Mouse (Mus musculus) gastrocnemius, postnatal 36 days (tissue): ENCODE data around the gene Rpl9-ps6. TPM values are rescaled to one million over a fixed set of nuclear protein-coding genes. Genes with fewer than 3 reads are reported as not detected.

Experiments used
- DNase-seq, 2 experiments: peaks; one replicate each; pipeline ENCODE4 v3.0.0; 2022
- intact Hi-C: fragments of 180-260 bp; cut with DNase I; formaldehyde crosslinking; loops from one replicate; pipeline ENCODE4 v1.15.1; 2025
- long read RNA-seq, 2 experiments: library from polyadenylated mRNA; stranded (forward); transcript quantifications; one replicate each; pipeline ENCODE4 v2.0.0; 2021
- total RNA-seq, 2 experiments: library from RNA; stranded (reverse); gene quantifications; 2 replicates each; pipeline ENCODE4 v1.2.3; 2021

Rpl9-ps6 gene
- 10 to 100 TPM; 25.7 to 26.5 TPM for total RNA-seq
- long read RNA-seq, experiment 1, transcript Rpl9-ps6-201 (1 exons, 714 nt) = major isoform, 40 of 40 reads
- long read RNA-seq, experiment 1, partial matches to known transcripts = 0 of 40 reads
- long read RNA-seq, experiment 1, other reads (novel, unspliced or antisense) = 0 of 40 reads
- long read RNA-seq, experiment 2, transcript Rpl9-ps6-201 (1 exons, 714 nt) = major isoform, 50 of 50 reads
- long read RNA-seq, experiment 2, partial matches to known transcripts = 0 of 50 reads
- long read RNA-seq, experiment 2, other reads (novel, unspliced or antisense) = 0 of 50 reads

DNA sequence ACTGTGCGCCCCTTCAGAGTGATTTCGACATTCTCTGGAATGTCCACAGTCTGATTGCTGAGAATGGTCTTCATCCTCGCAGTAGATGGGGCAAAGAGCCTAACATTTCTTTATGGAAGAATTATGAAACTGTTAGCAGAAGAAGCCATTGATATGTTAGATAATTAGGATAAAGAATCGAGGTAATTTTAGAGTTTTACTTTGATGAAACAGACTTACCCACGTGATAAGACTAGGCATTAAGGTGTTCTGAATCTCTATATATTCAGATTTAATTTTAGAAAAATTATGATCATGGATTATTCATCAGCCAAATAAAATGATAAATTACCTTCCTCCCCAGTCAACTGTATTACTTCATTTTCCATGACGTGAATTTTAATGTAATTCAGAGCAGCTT, at the start of gene Rpl9-ps6:
Rpl9-ps6 (minus strand) TSS at position 101 of the 400 bp plus-strand sequence.
- intact Hi-C loops = no loop called here
- no peak for DNase-seq

DNA sequence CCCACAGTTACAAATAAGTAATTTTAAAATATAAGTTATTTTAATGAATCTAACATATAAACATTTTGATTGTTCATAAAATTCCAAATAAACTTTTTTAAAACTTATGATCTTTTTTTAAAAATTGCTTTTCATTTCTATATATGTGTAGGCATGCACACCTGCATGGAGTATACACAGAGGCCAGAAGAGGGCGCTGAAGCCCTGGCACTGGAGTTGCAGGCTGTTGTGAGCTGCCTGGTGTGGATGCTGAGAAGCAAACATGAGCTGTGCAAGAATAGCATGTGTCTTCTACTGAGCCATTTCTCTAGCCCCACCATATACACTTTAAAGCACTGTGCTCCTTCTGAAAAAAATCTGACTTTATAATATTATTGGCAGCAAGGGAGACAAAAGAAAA, 46.1 kb upstream of the Rpl9-ps6 start:
- no peak for DNase-seq
- intact Hi-C loops = no loop called here

DNA sequence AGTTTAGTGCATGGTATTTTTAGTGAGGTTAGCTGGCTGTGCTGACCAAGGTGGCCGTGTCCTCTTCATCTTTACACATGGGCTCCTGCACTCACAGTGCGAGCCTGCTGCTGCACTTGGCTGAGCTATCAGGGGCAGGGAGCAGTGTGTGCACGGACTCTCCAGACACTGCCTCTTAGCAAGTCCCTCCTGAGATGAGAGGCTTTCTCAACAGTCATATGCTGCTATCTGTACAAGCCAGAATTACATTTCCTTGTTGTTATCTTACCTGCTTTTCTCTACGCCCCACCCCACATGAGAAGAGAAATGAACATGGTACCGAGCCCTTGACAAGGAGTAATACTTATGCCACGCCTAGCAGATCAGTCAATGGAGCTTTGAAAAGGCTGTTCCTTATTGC, 44.6 kb upstream of the Rpl9-ps6 start:
- DNase-seq = no peak
- intact Hi-C loops = no loop called here

DNA sequence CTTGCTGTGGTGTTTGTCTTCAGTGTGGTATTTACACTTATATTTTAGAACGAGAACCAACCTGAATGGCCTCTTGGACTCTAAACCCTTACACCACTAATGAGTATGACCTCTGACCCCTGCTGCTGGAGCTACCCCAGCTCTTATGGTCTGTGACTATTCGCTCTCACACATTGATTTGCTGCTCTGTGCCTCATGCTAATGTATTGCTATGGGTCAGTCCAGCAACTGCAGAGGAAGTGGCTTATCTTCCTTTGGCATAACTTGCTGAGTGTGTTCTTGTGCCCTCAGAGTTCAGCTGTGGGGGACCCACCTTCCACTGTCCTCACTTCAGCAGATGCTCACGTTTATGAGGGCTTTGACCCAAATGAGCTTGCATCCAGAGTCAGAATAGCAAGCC, 43.9 kb upstream of the Rpl9-ps6 start:
- no peak for DNase-seq
- intact Hi-C loops = no loop called here

DNA sequence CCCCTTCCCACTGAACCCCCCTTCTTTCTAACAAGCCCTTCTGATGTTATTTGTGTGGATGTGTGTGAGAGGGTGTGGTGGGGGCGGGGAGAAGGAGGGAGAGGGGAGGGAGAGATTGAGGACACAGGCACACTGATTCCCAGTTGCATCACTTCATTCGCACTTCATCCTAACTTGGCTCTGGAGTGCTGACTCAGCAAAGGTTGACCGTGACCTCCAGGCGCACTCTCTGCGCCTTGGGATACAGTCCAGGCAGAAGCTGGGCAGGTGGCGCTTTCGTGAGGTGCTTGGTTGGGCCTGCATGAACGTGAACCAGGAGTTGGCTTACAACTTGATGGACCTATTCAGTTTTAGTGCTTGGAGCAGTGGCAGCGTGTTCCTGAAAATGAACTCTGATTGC, 41.1 kb upstream of the Rpl9-ps6 start:
- DNase-seq = no peak
- intact Hi-C loops = loop anchor here (5.0 kb wide), 1 partner anchor 185 kb away; no protein-coding TSS in a partner anchor

DNA sequence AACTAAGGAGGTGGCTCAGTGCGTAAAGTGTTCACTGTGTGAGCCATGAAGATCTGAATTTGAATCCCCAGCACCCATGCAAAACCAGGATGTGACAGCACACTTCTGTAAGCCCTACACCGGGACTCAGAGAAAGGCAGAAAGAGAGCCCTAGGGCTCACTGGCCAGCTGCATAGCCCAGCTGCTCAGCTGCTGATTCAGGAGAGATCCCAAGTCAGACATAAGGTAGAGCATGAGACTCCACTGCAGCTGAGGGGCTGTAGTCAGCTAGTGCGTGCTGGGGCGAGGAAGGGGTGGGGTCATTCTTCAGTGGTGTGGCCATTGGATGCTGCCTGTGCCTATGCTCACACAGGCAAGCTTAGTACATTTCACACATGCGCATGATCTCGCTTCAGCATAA, 40.7 kb upstream of the Rpl9-ps6 start:
- intact Hi-C loops = loop anchor here (5.0 kb wide), 1 partner anchor 185 kb away; no protein-coding TSS in a partner anchor
- DNase-seq = no peak

DNA sequence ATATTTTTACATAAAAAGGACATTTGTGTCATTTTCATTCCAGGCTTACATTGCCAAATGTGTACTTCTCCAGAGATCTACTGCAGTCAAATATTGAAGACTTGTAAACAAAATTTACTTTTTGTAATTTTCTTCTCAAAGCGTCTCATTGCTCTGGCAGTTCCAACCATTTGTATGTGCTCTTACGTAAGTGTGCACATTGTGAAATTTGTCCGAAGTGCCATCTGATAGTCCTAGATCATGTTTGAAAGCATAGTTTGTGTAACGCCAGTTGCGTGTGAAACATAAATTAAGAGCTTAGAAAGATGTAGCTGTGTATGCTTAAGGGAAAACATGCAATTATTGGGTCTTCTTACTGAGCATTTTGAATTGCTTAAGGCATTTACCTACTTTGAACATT, 40.1 kb upstream of the Rpl9-ps6 start:
- intact Hi-C loops = loop anchor here (5.0 kb wide), 1 partner anchor 186 kb away; no protein-coding TSS in a partner anchor
- DNase-seq = no peak

DNA sequence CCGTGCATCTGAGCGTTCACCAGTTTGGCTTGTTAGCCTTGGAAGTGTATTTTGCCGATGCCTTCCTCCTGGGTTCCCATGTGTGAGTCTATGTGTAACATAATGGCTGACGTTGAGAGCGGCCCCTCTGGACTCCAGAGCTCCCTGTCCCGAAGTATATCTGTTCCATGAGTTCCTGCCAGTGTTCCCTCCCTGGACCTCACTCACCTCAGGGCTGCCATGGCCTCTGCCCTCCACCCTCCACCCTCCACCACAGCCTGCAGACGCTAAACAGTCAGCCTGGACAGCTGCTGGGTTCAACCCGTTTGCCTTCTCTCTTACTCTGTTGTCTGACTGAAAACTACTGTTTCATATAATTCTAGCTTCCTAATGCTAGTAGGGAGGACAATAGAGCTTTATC, 39.7 kb upstream of the Rpl9-ps6 start:
- DNase-seq = no peak
- intact Hi-C loops = loop anchor here (5.0 kb wide), 1 partner anchor 186 kb away; no protein-coding TSS in a partner anchor

DNA sequence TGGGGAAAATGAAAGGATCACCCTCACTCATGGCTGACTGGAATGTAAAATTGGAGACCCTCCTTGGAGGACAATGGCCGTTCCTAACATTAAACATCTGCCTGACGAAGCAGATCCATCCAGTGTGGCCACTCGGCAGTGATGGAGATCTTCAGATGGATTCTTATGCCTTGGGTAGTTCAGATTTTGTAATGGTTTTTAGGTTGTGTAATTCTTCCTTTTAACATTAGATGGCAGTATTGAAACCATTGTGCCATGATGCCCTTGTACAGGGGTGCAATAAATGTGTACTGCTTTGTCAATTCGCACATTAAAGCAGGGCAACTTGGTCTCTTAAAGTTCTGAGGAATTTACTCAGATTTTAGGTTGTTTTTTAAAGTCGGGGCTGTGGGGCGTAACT, 35.0 kb upstream of the Rpl9-ps6 start:
- no peak for DNase-seq
- intact Hi-C loops = no loop called here

DNA sequence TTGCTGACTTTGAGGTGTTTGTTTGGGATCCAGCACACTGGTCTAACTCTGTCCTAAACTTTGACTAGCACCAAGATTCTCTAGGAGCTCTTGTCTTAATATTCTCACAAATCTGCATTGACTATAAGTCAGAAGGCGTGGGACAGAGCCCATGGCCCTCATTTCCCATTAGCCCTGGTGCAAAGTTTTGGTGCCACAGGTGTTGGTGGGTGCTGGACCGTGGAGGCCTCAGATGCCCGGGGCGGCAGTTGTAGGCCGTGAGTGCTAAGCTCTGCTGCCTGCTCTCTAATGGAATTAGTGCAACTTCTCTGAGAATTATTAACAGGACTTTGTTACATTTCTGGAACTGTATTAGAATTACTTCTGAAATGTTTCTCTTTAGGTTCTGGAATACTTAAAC, 31.6 kb upstream of the Rpl9-ps6 start:
- DNase-seq = no peak
- intact Hi-C loops = no loop called here

DNA sequence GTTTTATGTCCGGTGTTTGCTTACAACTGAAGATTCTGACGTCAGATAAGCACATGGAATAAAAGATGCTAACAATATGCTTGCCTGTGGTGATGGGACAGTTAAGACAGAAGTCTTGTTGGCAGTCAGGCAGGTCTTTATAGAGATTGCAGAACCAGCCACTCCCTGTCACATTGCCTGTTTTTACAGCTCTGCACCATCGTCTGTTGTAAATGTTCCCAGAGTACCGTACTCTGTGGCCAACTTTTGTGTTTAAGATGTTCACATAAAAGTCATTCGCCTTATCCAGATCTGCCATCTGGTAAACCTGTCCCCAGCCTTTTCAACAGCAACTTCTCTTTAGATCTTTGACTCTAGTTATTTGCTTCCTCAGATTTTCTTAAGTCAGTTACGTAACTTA, 31.0 kb upstream of the Rpl9-ps6 start:
- intact Hi-C loops = no loop called here

DNA sequence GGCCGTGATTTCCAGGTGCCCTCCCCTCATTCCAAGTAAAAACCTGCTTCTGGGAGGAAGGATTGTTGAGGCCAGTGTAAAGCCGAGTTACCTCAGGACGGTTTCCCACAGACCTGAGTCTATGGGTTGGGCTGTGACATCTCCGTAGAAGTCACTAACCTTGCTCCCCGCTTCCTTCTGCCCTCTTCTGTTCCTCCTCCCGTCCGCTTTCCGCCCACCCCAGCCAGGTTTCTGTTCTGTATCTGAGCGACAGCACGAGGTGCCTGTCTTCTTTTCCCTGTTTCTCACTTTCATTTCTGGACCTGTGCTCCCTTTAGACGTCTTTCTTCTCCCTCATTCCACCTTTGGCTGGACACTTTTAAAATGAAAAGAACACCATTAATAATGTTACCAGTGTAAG, 28.7 kb upstream of the Rpl9-ps6 start:
- DNase-seq = no peak
- intact Hi-C loops = no loop called here

More for the DNA sequence above, 31.0 kb upstream of the Rpl9-ps6 start:
- no peak for DNase-seq

DNA sequence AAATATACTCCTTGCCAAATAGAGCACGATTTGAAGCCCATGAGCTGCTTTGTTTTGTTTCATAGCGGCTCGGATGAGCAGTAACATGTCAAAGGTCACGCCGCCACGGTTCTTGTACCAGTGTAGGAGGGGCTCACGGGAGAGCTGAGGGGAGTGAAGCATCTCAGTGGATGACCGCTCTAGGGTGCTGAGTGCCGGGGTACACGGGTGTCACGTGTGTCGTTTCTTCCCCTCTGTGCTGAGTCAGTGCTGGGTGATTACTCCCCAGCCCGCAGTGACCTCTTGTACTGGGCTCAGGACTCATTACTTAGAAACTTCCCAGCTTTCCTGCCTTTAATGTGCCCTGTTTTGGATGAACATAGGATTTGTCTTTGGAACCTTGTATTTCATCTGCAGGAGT, 28.2 kb upstream of the Rpl9-ps6 start:
- intact Hi-C loops = no loop called here
- no peak for DNase-seq

DNA sequence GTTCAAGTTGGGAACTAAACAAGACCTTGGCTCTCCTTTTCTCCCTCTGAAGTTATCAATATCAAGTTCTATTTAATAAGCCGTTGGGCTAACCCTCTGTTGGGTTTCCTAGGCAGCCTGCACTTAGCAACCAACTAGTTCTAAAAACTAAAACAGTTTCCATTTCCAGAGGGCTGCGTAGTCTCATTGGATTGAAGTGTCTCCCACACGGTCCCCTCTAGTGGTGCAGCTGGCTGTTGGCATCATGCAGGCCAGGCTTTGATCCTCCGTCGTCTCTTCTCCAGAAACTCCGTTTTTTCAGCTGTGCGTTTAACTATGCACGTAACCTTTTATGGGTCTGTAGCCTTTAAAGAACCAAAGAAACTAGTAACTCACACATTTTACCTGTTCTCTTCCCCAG, 27.1 kb upstream of the Rpl9-ps6 start:
- no peak for DNase-seq
- intact Hi-C loops = no loop called here

DNA sequence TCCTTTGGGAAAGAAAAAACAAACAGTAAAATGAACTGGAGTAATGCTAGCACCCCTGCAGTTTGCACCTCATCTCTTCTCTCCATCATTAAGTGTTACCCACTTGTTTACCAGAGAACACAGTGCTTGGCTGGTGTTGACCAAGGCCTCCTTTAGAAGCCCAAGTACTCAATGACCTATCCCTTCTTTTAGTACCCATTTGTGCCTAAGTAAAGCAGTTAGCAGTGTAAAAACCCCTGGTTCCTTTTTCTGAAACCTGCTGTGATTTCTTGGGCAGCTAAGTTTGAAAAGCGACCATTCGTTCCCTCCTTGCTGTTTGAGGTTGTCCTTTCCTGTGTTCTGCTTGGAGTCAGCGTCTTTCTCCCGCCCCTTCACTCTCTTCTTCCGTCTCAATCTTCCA, 26.6 kb upstream of the Rpl9-ps6 start:
- intact Hi-C loops = no loop called here
- no peak for DNase-seq

DNA sequence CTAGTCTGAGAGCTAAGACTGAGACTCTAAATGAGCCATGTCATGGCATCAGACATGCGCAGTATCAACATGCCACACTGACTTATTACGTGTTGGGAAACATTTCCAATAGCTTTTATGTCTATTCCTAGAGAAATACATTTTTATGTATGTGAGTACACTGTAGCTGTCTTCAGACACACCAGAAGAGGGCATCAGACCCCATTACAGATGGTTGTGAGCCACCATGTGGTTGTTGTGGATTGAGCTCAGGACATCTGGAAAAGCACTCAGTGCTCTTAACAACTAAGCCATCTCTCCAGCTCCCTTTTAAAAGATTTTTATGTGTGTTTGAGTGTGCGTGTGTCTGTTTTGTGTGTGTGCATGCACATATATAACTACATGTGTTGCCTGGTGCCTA, 26.0 kb upstream of the Rpl9-ps6 start:
- intact Hi-C loops = no loop called here
- no peak for DNase-seq

DNA sequence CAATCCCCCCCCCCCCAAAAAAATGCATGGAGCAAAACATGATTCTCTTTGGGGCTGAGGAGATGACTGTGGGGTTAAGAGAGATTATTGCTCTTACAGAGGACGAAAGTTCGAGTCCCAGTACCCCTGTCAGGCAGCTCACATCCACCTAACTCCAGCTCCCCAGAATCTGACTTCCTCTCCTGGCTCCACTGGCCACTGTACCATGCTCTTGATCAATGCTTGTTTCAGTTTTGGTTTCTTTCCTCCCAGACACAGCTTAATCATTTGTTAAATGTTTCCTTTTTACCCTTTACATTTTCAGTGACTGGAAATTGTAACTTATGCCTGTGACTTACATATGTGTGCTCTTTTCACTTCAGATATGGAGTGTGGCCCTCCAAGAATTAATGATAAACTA, 24.6 kb upstream of the Rpl9-ps6 start:
- intact Hi-C loops = no loop called here
- no peak for DNase-seq

DNA sequence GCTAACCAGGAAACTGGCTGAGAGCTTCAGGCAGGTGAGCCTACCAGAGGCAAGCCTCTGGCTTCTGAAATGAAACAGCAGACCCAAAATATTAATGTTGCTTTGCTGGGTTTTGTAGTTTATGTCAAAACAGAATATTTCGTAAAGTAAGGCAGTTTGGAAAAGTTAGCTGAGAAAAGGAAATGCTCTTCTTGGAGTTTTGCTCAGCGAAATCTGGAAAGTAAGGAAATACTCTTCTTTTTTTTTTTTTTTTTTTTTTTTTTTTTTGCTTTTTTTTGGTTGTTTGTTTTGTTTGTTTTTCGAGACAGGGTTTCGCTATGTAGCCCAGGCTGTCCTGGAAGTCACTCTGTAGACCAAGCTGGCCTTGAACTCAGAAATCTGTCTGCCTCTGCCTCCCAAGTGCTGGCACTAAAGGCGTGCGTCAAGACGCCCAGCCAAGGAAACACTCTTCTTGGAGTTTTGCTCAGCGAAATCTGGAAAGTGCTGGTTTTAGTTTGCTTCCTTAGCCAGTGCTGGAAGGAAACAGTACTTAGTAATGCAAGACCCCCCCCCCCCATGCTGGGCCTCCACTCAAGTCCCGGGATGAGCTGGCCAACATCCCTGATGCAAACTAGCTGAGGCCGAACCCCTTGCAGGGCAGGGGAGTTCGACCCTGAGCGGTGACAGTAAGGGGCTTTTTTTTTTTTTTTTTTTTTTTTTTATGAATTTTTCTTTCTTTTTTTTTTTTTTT, 23.0 kb upstream of the Rpl9-ps6 start:
- DNase-seq = no peak
- intact Hi-C loops = loop anchor here (5.0 to 10.0 kb wide), 2 partner anchors 392 to 515 kb away; no protein-coding TSS in a partner anchor

DNA sequence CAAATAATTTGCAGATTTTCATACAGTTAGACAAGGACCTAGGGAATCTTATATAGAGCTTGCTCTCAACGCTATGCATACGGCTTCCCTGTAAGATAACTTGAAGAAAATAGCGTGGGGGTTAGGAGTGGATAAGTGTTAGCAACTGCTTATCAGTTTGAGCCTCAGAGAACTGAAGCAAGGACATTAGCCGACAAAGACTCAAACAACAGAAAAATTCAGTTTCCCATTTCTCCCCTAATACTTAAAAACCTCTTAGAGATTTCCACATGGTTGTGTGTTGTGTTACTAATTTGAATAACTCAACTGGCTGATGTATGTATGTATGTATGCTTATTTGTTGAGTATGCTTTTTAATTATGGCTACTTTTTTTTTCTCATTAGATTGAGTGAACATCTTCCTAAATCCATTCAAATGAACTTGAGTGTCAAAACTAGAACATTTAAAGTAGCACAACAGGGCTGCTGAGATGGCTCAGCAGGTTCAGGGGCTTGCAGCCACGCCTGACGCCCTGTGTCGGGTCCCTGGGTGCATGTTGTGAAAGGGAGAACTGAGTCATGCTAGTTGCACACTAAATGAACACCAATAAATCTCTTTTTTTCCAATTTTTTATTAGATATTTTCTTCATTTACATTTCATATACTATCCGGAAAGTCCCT, 21.3 kb upstream of the Rpl9-ps6 start:
- intact Hi-C loops = loop anchor here (5.0 to 10.0 kb wide), 2 partner anchors 390 to 513 kb away; no protein-coding TSS in a partner anchor
- DNase-seq = no peak

DNA sequence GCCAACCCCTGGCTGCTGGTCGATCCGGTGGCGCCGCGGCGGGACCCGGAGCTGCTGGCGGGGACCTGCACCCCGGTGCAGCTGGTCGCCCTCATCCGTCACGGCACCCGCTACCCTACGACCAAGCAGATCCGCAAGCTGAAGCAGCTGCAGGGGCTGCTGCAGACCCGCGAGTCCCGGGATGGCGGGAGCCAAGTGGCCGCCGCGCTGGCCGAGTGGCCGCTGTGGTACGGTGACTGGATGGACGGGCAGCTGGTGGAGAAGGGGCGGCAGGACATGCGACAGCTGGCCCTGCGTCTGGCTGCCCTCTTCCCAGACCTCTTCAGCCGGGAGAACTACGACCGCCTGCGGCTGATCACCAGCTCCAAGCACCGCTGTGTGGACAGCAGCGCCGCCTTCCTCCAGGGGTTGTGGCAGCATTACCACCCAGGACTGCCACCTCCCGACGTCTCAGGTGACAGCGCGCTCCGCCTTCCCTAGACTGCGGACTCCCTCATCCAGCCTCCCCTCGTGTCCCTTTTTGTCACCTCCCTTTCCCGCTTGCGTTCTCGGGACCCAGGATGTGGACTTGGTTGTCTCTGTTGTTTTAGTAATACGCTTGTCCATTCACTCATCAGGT, 19.8 kb upstream of the Rpl9-ps6 start:
- intact Hi-C loops = loop anchor here (5.0 to 10.0 kb wide), 2 partner anchors 389 to 511 kb away; no protein-coding TSS in a partner anchor
- peak; percentile 36 to 47 for DNase-seq

DNA sequence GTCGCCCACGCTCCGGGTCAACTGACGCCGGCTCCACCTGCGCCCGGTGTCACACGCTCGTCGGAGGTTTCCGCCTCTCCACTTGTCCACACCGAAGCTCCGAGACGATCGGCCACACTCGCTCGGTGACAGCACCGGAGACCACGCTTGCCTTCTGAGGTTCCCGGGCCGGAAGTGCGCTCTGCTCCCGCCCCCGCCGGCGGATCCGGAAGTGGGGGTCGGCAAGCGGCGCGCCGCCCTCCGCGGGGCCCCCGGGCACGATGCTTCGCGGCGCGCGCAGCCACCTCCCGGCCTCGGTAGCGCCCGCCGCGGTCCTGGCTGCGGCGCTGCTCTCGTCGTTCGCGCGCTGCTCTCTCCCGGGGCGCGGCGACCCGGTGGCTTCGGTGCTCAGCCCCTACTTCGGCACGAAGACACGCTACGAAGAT, 19.3 kb upstream of the Rpl9-ps6 start, which contains the start of gene Minpp1:
Minpp1 (plus strand) TSS at position 89 of the 425 bp plus-strand sequence.
- intact Hi-C loops = loop anchor here (5.0 to 10.0 kb wide), 2 partner anchors 388 to 511 kb away; no protein-coding TSS in a partner anchor
- peak; percentile 70 to 72 for DNase-seq
